Mouse (Mus musculus) MEL (cell line): Measurements from ENCODE around the gene Kcnj6. TPM values are rescaled to one million over a fixed set of nuclear protein-coding genes. Genes with fewer than 3 reads are reported as not detected.

Experiments used
- DNase-seq: peaks from one replicate; pipeline ENCODE4 v3.0.0; 2011; ENCODE audit warnings: low read depth, low spot score
- H3K27ac ChIP-seq: 2 replicates; pipeline ENCODE4 v1.5.1; 2012; ENCODE audit warnings: low read depth, mild to moderate bottlenecking, control low read depth, low read length, moderate library complexity; ENCODE audit not compliant: control insufficient read depth
- H3K27me3 ChIP-seq, 2 experiments: fragments of 150-350 bp in 1 of 2; sonication (generic) in 1 of 2; 2 replicates each; pipeline ENCODE4 v1.6.1; 2012; ENCODE audit warnings: low read length in 2 of 2, mild to moderate bottlenecking in 2 of 2, improper control_type of control experiment in 1 of 2, moderate library complexity in 1 of 2; ENCODE audit not compliant: insufficient read depth in 2 of 2, control insufficient read depth in 1 of 2
- H3K36me3 ChIP-seq, 2 experiments: 2 replicates each; pipeline ENCODE4 v1.6.1; 2012 to 2014; ENCODE audit warnings: low read length in 2 of 2, improper control_type of control experiment in 1 of 2, inconsistent platforms in 1 of 2, mild to moderate bottlenecking in 1 of 2; ENCODE audit not compliant: insufficient read depth in 2 of 2, control insufficient read depth in 1 of 2
- H3K4me1 ChIP-seq, 2 experiments: fragments of 150-350 bp in 1 of 2; sonication (generic) in 1 of 2; 2 replicates each; pipeline ENCODE4 v1.6.1; 2012; ENCODE audit warnings: low read length in 2 of 2, improper control_type of control experiment in 1 of 2, mild to moderate bottlenecking in 1 of 2; ENCODE audit not compliant: insufficient read depth in 2 of 2, control insufficient read depth in 1 of 2
- H3K4me3 ChIP-seq, 2 experiments: fragments of 150-350 bp in 1 of 2; sonication (generic) in 1 of 2; 2 replicates each; pipeline ENCODE4 v1.5.1; 2012; ENCODE audit warnings: low read depth in 2 of 2, low read length in 2 of 2, mild to moderate bottlenecking in 2 of 2, moderate library complexity in 2 of 2, control low read depth in 1 of 2, improper control_type of control experiment in 1 of 2; ENCODE audit not compliant: control insufficient read depth in 1 of 2, insufficient read depth in 1 of 2
- H3K79me2 ChIP-seq: 2 replicates; pipeline ENCODE4 v1.6.1; 2012; ENCODE audit warnings: mild to moderate bottlenecking, low read length, moderate library complexity; ENCODE audit not compliant: control insufficient read depth, poor library complexity, insufficient read depth
- H3K9ac ChIP-seq: 2 replicates; pipeline ENCODE4 v1.6.1; 2012; ENCODE audit warnings: low read depth, mild to moderate bottlenecking, control low read depth, low read length, moderate library complexity; ENCODE audit not compliant: control insufficient read depth, poor library complexity, severe bottlenecking
- H3K9me3 ChIP-seq: fragments of 150-350 bp; sonication (generic); replicated peaks from 2 replicates; pipeline ENCODE4 v1.6.1; 2012; ENCODE audit warnings: mild to moderate bottlenecking, low read length, improper control_type of control experiment, moderate library complexity; ENCODE audit not compliant: insufficient read depth
- BHLHE40 ChIP-seq: IDR thresholded peaks from 2 replicates; pipeline ENCODE4 v1.6.1; 2012; ENCODE audit warnings: low read depth, mild to moderate bottlenecking, inconsistent platforms, low read length, improper control_type of control experiment, borderline replicate concordance
- GABPA ChIP-seq: IDR thresholded peaks from 2 replicates; pipeline ENCODE4 v1.6.1; 2012; ENCODE audit warnings: low read depth, mild to moderate bottlenecking, inconsistent platforms, low read length, improper control_type of control experiment, moderate library complexity
- HCFC1 ChIP-seq: IDR thresholded peaks from 2 replicates; pipeline ENCODE4 v1.6.1; 2012; ENCODE audit warnings: low read depth, mild to moderate bottlenecking, inconsistent platforms, low read length, improper control_type of control experiment, moderate library complexity
- NELFE ChIP-seq: IDR thresholded peaks from 2 replicates; pipeline ENCODE4 v1.6.1; 2011; ENCODE audit warnings: low read depth, low read length, improper control_type of control experiment
- POLR2A ChIP-seq, 2 experiments: IDR thresholded peaks; 2 replicates each; pipeline ENCODE4 v1.6.1; 2011 to 2012; ENCODE audit warnings: low read length in 2 of 2, mild to moderate bottlenecking in 2 of 2, control low read depth in 1 of 2, improper control_type of control experiment in 1 of 2, low read depth in 1 of 2, moderate library complexity in 1 of 2; ENCODE audit not compliant: control insufficient read depth in 1 of 2, insufficient read depth in 1 of 2, poor library complexity in 1 of 2
- ZMIZ1 ChIP-seq: IDR thresholded peaks from 2 replicates; pipeline ENCODE4 v1.6.1; 2012; ENCODE audit warnings: low read depth, mild to moderate bottlenecking, inconsistent platforms, low read length, improper control_type of control experiment, moderate library complexity
- polyA plus RNA-seq, 2 experiments: library from polyadenylated mRNA; stranded (reverse) in 1 of 2; unstranded in 1 of 2; fragments of >175 nt in 1 of 2; fragments of >200 nt in 1 of 2; gene quantifications; 2 replicates each; pipeline versions ENCODE4 v1.2.1 to v1.2.4; 2012; ENCODE audit warnings: low replicate concordance in 2 of 2, low read depth in 1 of 2; ENCODE audit not compliant: insufficient read length in 2 of 2, insufficient read depth in 1 of 2, missing spikeins in 1 of 2
- total RNA-seq: library from RNA; depleted of rRNA; stranded (reverse); fragments of 300-350 nt; gene quantifications from 2 replicates; pipeline ENCODE4 v1.2.3, GENCODE M21; 2012

Gene Kcnj6
- total and polyA plus RNA-seq, 3 experiments: not detected

GRCm38 (mm10) chr16:94701141-94701540 is 296.4 kb downstream of the Kcnj6 start:
- H3K36me3 ChIP-seq: peaks cover 0 to 3% of the 10 kb centered on the region in 2 experiments; a peak in 2 of 4 replicates
- H3K27me3 ChIP-seq: no peaks in the 10 kb centered on the region
- H3K79me2 ChIP-seq: no peaks in the 10 kb centered on the region
- no peak for TF ChIP-seq HCFC1
- no peak for TF ChIP-seq NELFE
- TF ChIP-seq POLR2A (IDR thresholded peaks at IDR 0.05; ENCODE audit: control insufficient read depth in 1 of 2, insufficient read depth in 1 of 2, low read depth in 1 of 2, low read length in 2 of 2, poor library complexity in 1 of 2): no peak
- TF ChIP-seq ZMIZ1: no peak
- no peak for TF ChIP-seq BHLHE40
- TF ChIP-seq GABPA: no peak
- no peak overlapping the region for H3K27ac ChIP-seq
- no peak overlapping the region for H3K4me3 ChIP-seq
- no peak for DNase-seq
- no peak overlapping the region for H3K9ac ChIP-seq
- no peaks in the 10 kb centered on the region for H3K9me3 ChIP-seq
- peaks cover 0 to 15% of the 10 kb centered on the region in 2 experiments; a peak in 2 of 4 replicates for H3K4me1 ChIP-seq
